Comparison of ENCODE assay signal across 16 mouse cellular contexts in the genomic region with DNA sequence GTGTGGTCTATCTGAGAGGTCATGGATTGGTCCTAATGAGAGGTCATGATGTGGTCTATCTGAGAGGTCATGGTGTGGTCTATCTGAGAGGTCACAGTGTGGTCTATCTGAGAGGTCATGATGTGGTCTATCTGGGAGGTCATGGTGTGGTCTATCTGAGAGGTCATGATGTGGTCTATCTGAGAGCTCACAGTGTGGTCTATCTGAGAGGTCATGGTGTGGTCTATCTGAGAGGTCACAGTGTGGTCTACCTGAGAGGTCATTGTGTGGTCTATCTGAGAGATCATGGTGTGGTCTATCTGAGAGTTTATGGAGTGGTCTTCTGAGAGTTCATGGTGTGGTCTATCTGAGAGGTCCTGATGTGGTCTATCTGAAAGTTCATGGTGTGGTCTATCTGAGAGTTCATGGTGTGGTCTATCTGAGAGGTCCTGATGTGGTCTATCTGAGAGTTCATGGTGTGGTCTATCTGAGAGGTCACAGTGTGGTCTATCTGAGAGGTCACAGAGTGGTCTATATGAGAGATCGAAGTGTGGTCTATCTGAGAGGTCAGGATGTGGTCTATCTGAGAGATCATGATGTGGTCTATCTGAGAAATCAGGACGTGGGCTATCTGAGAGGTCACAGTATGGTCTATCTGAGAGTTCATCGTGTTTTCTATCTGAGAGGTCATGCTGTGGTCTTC. TPM values are rescaled to one million over a fixed set of nuclear protein-coding genes. Genes with fewer than 3 reads are reported as not detected.
DNase-seq lines count a peak whose midpoint lies in the region; ATAC-seq lines count a peak whose summit lies in the region.
"Not testable (repeated sequence)": the region's sequence is repeated elsewhere in the genome, so short reads cannot be mapped to it uniquely, and the experiment has no call there.
"Had no signal": no experiment of that assay in that cellular context is flagged by ENCODE, and none has a peak within 500 bp of the region (broad histone marks: within the 10 kb centered on the region; RNA-seq: fewer than 3 reads in every experiment).

No protein-coding gene starts in this region.

- H3K36me3 ChIP-seq in embryonic facial prominence, embryonic 11.5 days (replicated peaks; ENCODE audit: control insufficient read depth, insufficient read depth, low read depth, low read length); forebrain, embryonic 15.5 days; hindbrain, embryonic 11.5 days (ENCODE audit: control insufficient read depth, insufficient read depth, low read length); kidney, embryonic 14.5 days (ENCODE audit: control insufficient read depth, insufficient read depth, low read length); liver, embryonic 11.5 days (ENCODE audit: control insufficient read depth, insufficient read depth, low read length); lung, embryonic 15.5 days; midbrain, embryonic 13.5 days; stomach, embryonic 14.5 days (ENCODE audit: control insufficient read depth, insufficient read depth, low read length): not testable (repeated sequence)

- 68% methylated on average over 3 of the region's 3 CpGs for WGBS in embryonic facial prominence, embryonic 11.5 days
- 63% methylated on average over 3 of the region's 3 CpGs for WGBS in forebrain, embryonic 15.5 days
- 67% methylated on average over 3 of the region's 3 CpGs for WGBS in hindbrain, embryonic 11.5 days
- WGBS in kidney, embryonic 14.5 days: 67% methylated on average over 3 of the region's 3 CpGs
- WGBS in liver, embryonic 11.5 days: 53% methylated on average over 3 of the region's 3 CpGs
- WGBS in lung, embryonic 15.5 days: 61% methylated on average over 3 of the region's 3 CpGs
- 69% methylated on average over 3 of the region's 3 CpGs for WGBS in midbrain, embryonic 13.5 days
- WGBS in stomach, embryonic 14.5 days: 72% methylated on average over 3 of the region's 3 CpGs

- not testable (repeated sequence) for H3K4me1 ChIP-seq in embryonic facial prominence, embryonic 11.5 days (ENCODE audit: control insufficient read depth, insufficient read depth, low read length); forebrain, embryonic 15.5 days; hindbrain, embryonic 11.5 days (replicated peaks; ENCODE audit: control insufficient read depth, insufficient read depth, low read length); kidney, embryonic 14.5 days (ENCODE audit: control insufficient read depth, insufficient read depth, low read length); liver, embryonic 11.5 days (replicated peaks; ENCODE audit: control insufficient read depth, insufficient read depth, low read length); lung, embryonic 15.5 days; midbrain, embryonic 13.5 days (replicated peaks); stomach, embryonic 14.5 days (ENCODE audit: control insufficient read depth, insufficient read depth, low read length)

- not testable (repeated sequence) for H3K9ac ChIP-seq in embryonic facial prominence, embryonic 11.5 days (replicated peaks; ENCODE audit: low read length); forebrain, embryonic 15.5 days (replicated peaks); hindbrain, embryonic 11.5 days (ENCODE audit: low read depth, low read length); kidney, embryonic 14.5 days (ENCODE audit: low read depth, low read length); liver, embryonic 11.5 days (ENCODE audit: low read depth, low read length); lung, embryonic 15.5 days; midbrain, embryonic 13.5 days (replicated peaks); stomach, embryonic 14.5 days (replicated peaks; ENCODE audit: low read depth, low read length)

- ATAC-seq in embryonic facial prominence, embryonic 11.5 days (replicated peaks; ENCODE audit: insufficient number of reproducible peaks, low FRiP score, low TSS enrichment, low read depth): peak; percentile 92
- ATAC-seq in forebrain, embryonic 15.5 days (replicated peaks): peak; percentile 76; the same call in 1 of the 2 replicates
- ATAC-seq in hindbrain, embryonic 11.5 days (ENCODE audit: low FRiP score): peak; percentile 86
- ATAC-seq in kidney, embryonic 14.5 days (ENCODE audit: low FRiP score, low TSS enrichment): 0 out of 2 replicates have a peak, but pooled peaks have one; percentile 75
- ATAC-seq in liver, embryonic 11.5 days (replicated peaks; ENCODE audit: low FRiP score): peak; percentile 68; the same call in 1 of the 2 replicates
- ATAC-seq in lung, embryonic 15.5 days (ENCODE audit: borderline replicate concordance, extremely low read depth, low FRiP score, low TSS enrichment): peak; percentile 85
- peak; percentile 78 for ATAC-seq in midbrain, embryonic 13.5 days
- peak; percentile 85 for ATAC-seq in stomach, embryonic 14.5 days (ENCODE audit: insufficient number of reproducible peaks, insufficient read depth, low FRiP score, low read depth)

- H3K9me3 ChIP-seq in embryonic facial prominence, embryonic 11.5 days (replicated peaks; ENCODE audit: control insufficient read depth, low read length); forebrain, embryonic 15.5 days; hindbrain, embryonic 11.5 days (ENCODE audit: control insufficient read depth, low read length); kidney, embryonic 14.5 days (ENCODE audit: control insufficient read depth, low read length); liver, embryonic 11.5 days (ENCODE audit: control insufficient read depth, low read length); lung, embryonic 15.5 days; stomach, embryonic 14.5 days (ENCODE audit: control insufficient read depth, low read depth, low read length): not testable (repeated sequence)
- H3K9me3 ChIP-seq in midbrain, embryonic 13.5 days: peaks cover 13% of the 10 kb centered on the region

- not testable (repeated sequence) for H3K4me3 ChIP-seq in embryonic facial prominence, embryonic 11.5 days (ENCODE audit: low read depth, low read length); forebrain, embryonic 15.5 days; hindbrain, embryonic 11.5 days (ENCODE audit: low read depth, low read length); kidney, embryonic 14.5 days (ENCODE audit: low read length); liver, embryonic 11.5 days (ENCODE audit: low read depth, low read length); lung, embryonic 15.5 days; midbrain, embryonic 13.5 days (replicated peaks); stomach, embryonic 14.5 days (ENCODE audit: low read depth, low read length)

- not testable (repeated sequence) for H3K4me2 ChIP-seq in embryonic facial prominence, embryonic 11.5 days (ENCODE audit: low read depth, low read length); forebrain, embryonic 15.5 days (replicated peaks); hindbrain, embryonic 11.5 days (replicated peaks; ENCODE audit: low read depth, low read length); kidney, embryonic 14.5 days (replicated peaks; ENCODE audit: low read depth, low read length); liver, embryonic 11.5 days; lung, embryonic 15.5 days; midbrain, embryonic 13.5 days (replicated peaks); stomach, embryonic 14.5 days (replicated peaks; ENCODE audit: low read depth, low read length)

- DNase-seq in embryonic facial prominence, embryonic 11.5 days (ENCODE audit: low spot score); hindbrain, embryonic 11.5 days (ENCODE audit: low spot score); liver, embryonic 11.5 days (ENCODE audit: low spot score): not testable (repeated sequence)

- H3K27ac ChIP-seq in embryonic facial prominence, embryonic 11.5 days (replicated peaks; ENCODE audit: low read depth, low read length); forebrain, embryonic 15.5 days (replicated peaks); hindbrain, embryonic 11.5 days (ENCODE audit: low read depth, low read length); kidney, embryonic 14.5 days (ENCODE audit: low read depth, low read length); liver, embryonic 11.5 days (ENCODE audit: low read depth, low read length); lung, embryonic 15.5 days; midbrain, embryonic 13.5 days; stomach, embryonic 14.5 days (ENCODE audit: low read length): not testable (repeated sequence)

- H3K27me3 ChIP-seq in embryonic facial prominence, embryonic 11.5 days (ENCODE audit: control insufficient read depth, insufficient read depth, low read length); forebrain, embryonic 15.5 days; hindbrain, embryonic 11.5 days (ENCODE audit: control insufficient read depth, insufficient read depth, low read length); kidney, embryonic 14.5 days (ENCODE audit: control insufficient read depth, insufficient read depth, low read length); liver, embryonic 11.5 days (replicated peaks; ENCODE audit: control insufficient read depth, insufficient read depth, low read length); lung, embryonic 15.5 days; midbrain, embryonic 13.5 days; stomach, embryonic 14.5 days (ENCODE audit: control insufficient read depth, insufficient read depth, low read length): not testable (repeated sequence)

RNA-seq across cellular contexts. Expression of a gene that starts 26.0 kb away (rescaled TPM):
- polyA plus RNA-seq in embryonic facial prominence, embryonic 11.5 days (2014; fragmentation: Nextera tagmentation; extraction: Ambion mirVana): not detected in 2 replicates
- not detected in 2 replicates for polyA plus RNA-seq in forebrain, embryonic 15.5 days (2015; fragmentation: Nextera tagmentation; extraction: Ambion mirVana)
- not detected in 2 replicates for polyA plus RNA-seq in hindbrain, embryonic 11.5 days (2014; fragmentation: Nextera tagmentation; extraction: Ambion mirVana)
- polyA plus RNA-seq in kidney, embryonic 14.5 days (2014; fragmentation: Nextera tagmentation; extraction: Ambion mirVana): not detected in 2 replicates
- not detected in 2 replicates for polyA plus RNA-seq in liver, embryonic 11.5 days (2014; fragmentation: Nextera tagmentation; extraction: Ambion mirVana)
- polyA plus RNA-seq in lung, embryonic 15.5 days (2015; fragmentation: Nextera tagmentation; extraction: Ambion mirVana): not detected in 2 replicates
- not detected in 2 replicates for polyA plus RNA-seq in midbrain, embryonic 13.5 days (2015; fragmentation: Nextera tagmentation; extraction: Ambion mirVana)
- polyA plus RNA-seq in stomach, embryonic 14.5 days (2014; fragmentation: Nextera tagmentation; extraction: Ambion mirVana): not detected in 2 replicates
- polyA plus RNA-seq: cortical plate, adult 2 months; forebrain, embryonic 16.5 days; heart, embryonic 10.5 days; hindbrain, embryonic 15.5 days; kidney, adult 2 months; large intestine, adult 2 months; liver, adult 2 months; macrophage had no signal
